Mouse (Mus musculus) gastrocnemius, adult 2 months (tissue): ENCODE measurements at regions not wholly inside any gene's neighbourhood (a gene's known extent, or its start where the extent isn't known, plus 50 kb on each side); places are given as distances from the start of the nearest gene placed in this dataset.

Experiments used
- DNase-seq: peaks from one replicate; pipeline ENCODE4 v3.0.0; 2022
- H3K27ac ChIP-seq: fragments of 200-600 bp; 2 replicates; pipeline ENCODE4 v1.8.1; 2022; ENCODE audit warnings: mild to moderate bottlenecking
- H3K4me3 ChIP-seq: fragments of 200-600 bp; 2 replicates; pipeline ENCODE4 v1.8.1; 2022; ENCODE audit warnings: mild to moderate bottlenecking, moderate library complexity
- CTCF ChIP-seq: fragments of 200-600 bp; IDR thresholded peaks from 2 replicates; pipeline ENCODE4 v1.8.1; 2022; ENCODE audit warnings: antibody characterized with exemption, mild to moderate bottlenecking, moderate library complexity
- intact Hi-C: fragments of 180-260 bp; cut with DNase I; formaldehyde crosslinking; loops from one replicate; pipeline ENCODE4 v1.15.1; 2025

GRCm38 (mm10) chr3:144049270-144049669 is 155.8 kb downstream of the Lmo4 start:
- DNase-seq = no peak
- TF ChIP-seq CTCF = no peak
- no peak overlapping the region for H3K4me3 ChIP-seq
- no peak overlapping the region for H3K27ac ChIP-seq
- intact Hi-C loops = no loop called here

GRCm38 (mm10) chr3:144044366-144044765 is 160.7 kb downstream of the Lmo4 start:
- no peak for DNase-seq
- Histone ChIP-seq H3K27ac (no peak overlapping the region), H3K4me3 (no peak overlapping the region)
- TF ChIP-seq CTCF = no peak
- intact Hi-C loops = no loop called here

GRCm38 (mm10) chr3:144041788-144042187 is 163.2 kb downstream of the Lmo4 start:
- DNase-seq = no peak
- no peak for TF ChIP-seq CTCF
- intact Hi-C loops = no loop called here
- Histone ChIP-seq H3K4me3 (no peak overlapping the region), H3K27ac (no peak overlapping the region)

- no peak overlapping the region for H3K4me3 ChIP-seq
- no peak overlapping the region for H3K27ac ChIP-seq
- TF ChIP-seq CTCF = no peak
- no peak for DNase-seq
- intact Hi-C loops = no loop called here
Measured at GRCm38 (mm10) chr3:144039498-144039897, 165.5 kb downstream of the Lmo4 start.

- DNase-seq = no peak
- no peak for TF ChIP-seq CTCF
- H3K27ac ChIP-seq = no peak overlapping the region
- intact Hi-C loops = no loop called here
- no peak overlapping the region for H3K4me3 ChIP-seq
Measured at GRCm38 (mm10) chr3:144029611-144030010, 175.4 kb downstream of the Lmo4 start.

- no peak for TF ChIP-seq CTCF
- DNase-seq = no peak
- Histone ChIP-seq H3K4me3 (no peak overlapping the region), H3K27ac (no peak overlapping the region)
- intact Hi-C loops = no loop called here
Measured at GRCm38 (mm10) chr3:144029121-144029520, 175.9 kb downstream of the Lmo4 start.

GRCm38 (mm10) chr3:144027134-144027980 is 177.7 kb downstream of the Lmo4 start:
- no peak overlapping the region for H3K4me3 ChIP-seq
- no peak for DNase-seq
- H3K27ac ChIP-seq = no peak overlapping the region
- TF ChIP-seq CTCF = no peak
- intact Hi-C loops = no loop called here

GRCm38 (mm10) chr3:144025451-144026125 is 179.4 kb downstream of the Lmo4 start:
- TF ChIP-seq CTCF = no peak
- no peak for DNase-seq
- Histone ChIP-seq H3K4me3 (no peak overlapping the region), H3K27ac (no peak overlapping the region)
- intact Hi-C loops = no loop called here

- H3K4me3 ChIP-seq = no peak overlapping the region
- no peak for DNase-seq
- intact Hi-C loops = no loop called here
- H3K27ac ChIP-seq = no peak overlapping the region
- no peak for TF ChIP-seq CTCF
Measured at GRCm38 (mm10) chr3:144024216-144024615, 180.8 kb downstream of the Lmo4 start.

GRCm38 (mm10) chr3:144023058-144023457 is 182.0 kb downstream of the Lmo4 start:
- no peak for TF ChIP-seq CTCF
- Histone ChIP-seq H3K4me3 (no peak overlapping the region), H3K27ac (no peak overlapping the region)
- no peak for DNase-seq
- intact Hi-C loops = no loop called here

GRCm38 (mm10) chr3:144021969-144022368 is 183.1 kb downstream of the Lmo4 start:
- no peak overlapping the region for H3K27ac ChIP-seq
- intact Hi-C loops = no loop called here
- no peak for TF ChIP-seq CTCF
- no peak for DNase-seq
- H3K4me3 ChIP-seq = no peak overlapping the region

- H3K4me3 ChIP-seq = no peak overlapping the region
- intact Hi-C loops = no loop called here
- no peak overlapping the region for H3K27ac ChIP-seq
- no peak for DNase-seq
- TF ChIP-seq CTCF = no peak
Measured at GRCm38 (mm10) chr3:144020189-144020940, 184.7 kb downstream of the Lmo4 start.

GRCm38 (mm10) chr3:144019293-144019692 is 185.7 kb downstream of the Lmo4 start:
- Histone ChIP-seq H3K27ac (no peak overlapping the region), H3K4me3 (no peak overlapping the region)
- intact Hi-C loops = no loop called here
- TF ChIP-seq CTCF = no peak
- no peak for DNase-seq
